Mouse (Mus musculus): Measurements from ENCODE around the gene Mnt.

GRCm38 (mm10) chr11:74834650-74835277, 4.0 kb downstream of the Mnt start:
- TF ChIP-seq CTCF (IDR thresholded peaks at IDR 0.05; ENCODE audit: borderline replicate concordance, insufficient read depth, low read length) (no peak), POLR2A (IDR thresholded peaks at IDR 0.05; ENCODE audit: low read depth, low read length) (no peak)

All from embryonic fibroblast, embryonic 13.5 days (primary cell).